Mouse (Mus musculus) G1E (cell line): ENCODE measurements around the gene Pigu.

Experiments used
- CTCF ChIP-seq: IDR thresholded peaks from 2 replicates; pipeline ENCODE4 v1.5.1; 2012; ENCODE audit warnings: low read depth, low read length, inconsistent platforms, mixed read lengths
- GATA1 ChIP-seq: IDR thresholded peaks from 2 replicates; pipeline ENCODE4 v1.6.1; 2012; ENCODE audit warnings: borderline replicate concordance, low read length, inconsistent platforms, mixed read lengths
- GATA2 ChIP-seq: IDR thresholded peaks from 2 replicates; pipeline ENCODE4 v1.6.1; 2012; ENCODE audit warnings: low read depth, low read length, inconsistent platforms, borderline replicate concordance
- POLR2AphosphoS5 ChIP-seq: IDR thresholded peaks from 2 replicates; pipeline ENCODE4 v1.6.1; 2012; ENCODE audit warnings: low read depth, low read length, inconsistent platforms; ENCODE audit not compliant: insufficient replicate concordance

DNA sequence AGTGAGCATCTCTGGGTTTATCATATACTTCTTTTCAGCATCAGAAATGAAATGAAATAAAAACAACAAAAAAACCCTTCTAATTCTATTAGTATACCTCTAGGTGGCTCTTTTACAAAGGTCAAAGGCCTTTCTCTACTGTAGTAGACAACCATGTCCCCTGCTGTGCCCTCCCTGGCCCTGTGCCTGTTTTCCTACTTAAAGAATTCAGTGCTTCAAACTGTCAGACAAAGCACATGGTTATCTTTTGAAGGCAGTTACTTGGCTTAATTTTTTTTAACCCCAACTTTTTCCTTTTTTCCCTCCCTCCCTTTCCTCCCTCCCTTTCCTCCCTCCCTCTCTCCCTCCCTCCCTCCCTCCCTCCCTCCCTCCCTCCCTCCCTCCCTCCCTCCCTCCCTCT, 43.0 kb upstream of the Pigu start:
- TF ChIP-seq CTCF: no peak
- no peak for TF ChIP-seq GATA1
- TF ChIP-seq POLR2AphosphoS5: no peak
- no peak for TF ChIP-seq GATA2
